Mouse (Mus musculus) frontal cortex, postnatal 25 days (tissue): Measurements from ENCODE around the gene Mindy3.
"Not testable (repeated sequence)": the region's sequence is repeated elsewhere in the genome, so short reads cannot be mapped to it uniquely, and the experiment has no call there.

Source experiments
- DNase-seq, 2 experiments: peaks; one replicate each; pipeline ENCODE4 v3.0.0; 2022; ENCODE audit warnings: low spot score in 2 of 2

Gene Mindy3

GRCm38 (mm10) chr2:12419262-12419655, at the start of gene Mindy3:
Mindy3 (minus strand) TSS chr2:12419470.
- DNase-seq: peak; percentile 69 to 81

GRCm38 (mm10) chr2:12459732-12460131, 40.5 kb upstream of the Mindy3 start:
- DNase-seq: no peak

- DNase-seq: no peak
Measured at GRCm38 (mm10) chr2:12450108-12450507, 30.8 kb upstream of the Mindy3 start.

GRCm38 (mm10) chr2:12440120-12440519, 20.9 kb upstream of the Mindy3 start:
- DNase-seq: no peak

- no peak for DNase-seq
Measured at GRCm38 (mm10) chr2:12439543-12439942, 20.3 kb upstream of the Mindy3 start.

GRCm38 (mm10) chr2:12438181-12438580, 18.9 kb upstream of the Mindy3 start:
- DNase-seq: no peak

GRCm38 (mm10) chr2:12432055-12432454, 12.8 kb upstream of the Mindy3 start:
- no peak for DNase-seq

GRCm38 (mm10) chr2:12424374-12424773, 5.1 kb upstream of the Mindy3 start:
- DNase-seq: no peak

- DNase-seq: not testable (repeated sequence)
Measured at GRCm38 (mm10) chr2:12423426-12423825, 4.2 kb upstream of the Mindy3 start.

GRCm38 (mm10) chr2:12418534-12419261, 572 bp downstream of the Mindy3 start:
- DNase-seq: no peak

GRCm38 (mm10) chr2:12418121-12418520, 1.1 kb downstream of the Mindy3 start:
- no peak for DNase-seq

- DNase-seq: no peak
Measured at GRCm38 (mm10) chr2:12412309-12412708, 7.0 kb downstream of the Mindy3 start.

- DNase-seq: no peak
Measured at GRCm38 (mm10) chr2:12411129-12411528, 8.1 kb downstream of the Mindy3 start.

GRCm38 (mm10) chr2:12406737-12407136, 12.5 kb downstream of the Mindy3 start:
- no peak for DNase-seq

- no peak for DNase-seq
Measured at GRCm38 (mm10) chr2:12402469-12402868, 16.8 kb downstream of the Mindy3 start.

GRCm38 (mm10) chr2:12401137-12401536, 18.1 kb downstream of the Mindy3 start:
- DNase-seq: no peak

GRCm38 (mm10) chr2:12389028-12389427, 30.2 kb downstream of the Mindy3 start:
- peak in 1 of 2 experiments; percentile 39 for DNase-seq

- DNase-seq: no peak
Measured at GRCm38 (mm10) chr2:12388569-12388968, 30.7 kb downstream of the Mindy3 start.

GRCm38 (mm10) chr2:12384389-12384788, 34.9 kb downstream of the Mindy3 start:
- DNase-seq: no peak

GRCm38 (mm10) chr2:12382650-12383049, 36.6 kb downstream of the Mindy3 start:
- DNase-seq: no peak

GRCm38 (mm10) chr2:12380233-12380632, 39.0 kb downstream of the Mindy3 start:
- no peak for DNase-seq

- DNase-seq: no peak
Measured at GRCm38 (mm10) chr2:12378591-12378990, 40.7 kb downstream of the Mindy3 start.

GRCm38 (mm10) chr2:12377024-12377423, 42.2 kb downstream of the Mindy3 start:
- DNase-seq: no peak

- DNase-seq: no peak
Measured at GRCm38 (mm10) chr2:12372883-12373282, 46.4 kb downstream of the Mindy3 start.
